Mouse (Mus musculus) neural tube, embryonic 13.5 days (tissue): ENCODE data around the gene Etfdh. TPM values are rescaled to one million over a fixed set of nuclear protein-coding genes. Genes with fewer than 3 reads are reported as not detected.

Experiments
- ATAC-seq: fragments of 200-750 bp; cut with Nextera tagmentation; 2 replicates; pipeline ENCODE4 v1.8.0; 2017; ENCODE audit warnings: low read depth, mild to moderate bottlenecking, moderate TSS enrichment, moderate library complexity
- H3K27ac ChIP-seq: fragments of 300-500 bp; sonication (generic); replicated peaks from 2 replicates; pipeline ENCODE4 v1.5.1; 2015; ENCODE audit warnings: moderate library complexity, mild to moderate bottlenecking, inconsistent platforms
- H3K27me3 ChIP-seq: fragments of 300-500 bp; sonication (generic); 2 replicates; pipeline ENCODE4 v1.6.1; 2015; ENCODE audit warnings: mild to moderate bottlenecking, inconsistent platforms
- H3K36me3 ChIP-seq: fragments of 300-500 bp; sonication (generic); 2 replicates; pipeline ENCODE4 v1.6.1; 2015; ENCODE audit warnings: mild to moderate bottlenecking, inconsistent platforms
- H3K4me1 ChIP-seq: fragments of 300-500 bp; sonication (generic); replicated peaks from 2 replicates; pipeline ENCODE4 v1.6.1; 2015; ENCODE audit warnings: inconsistent platforms
- H3K4me2 ChIP-seq: fragments of 300-500 bp; sonication (generic); 2 replicates; pipeline ENCODE4 v1.6.1; 2015; ENCODE audit warnings: inconsistent platforms, mild to moderate bottlenecking, moderate library complexity
- H3K4me3 ChIP-seq: fragments of 300-500 bp; sonication (generic); 2 replicates; pipeline ENCODE4 v1.5.1; 2015; ENCODE audit warnings: mild to moderate bottlenecking, inconsistent platforms
- H3K9ac ChIP-seq: fragments of 300-500 bp; sonication (generic); 2 replicates; pipeline ENCODE4 v1.6.1; 2015; ENCODE audit warnings: moderate library complexity, mild to moderate bottlenecking, inconsistent platforms
- H3K9me3 ChIP-seq: fragments of 300-500 bp; sonication (generic); 2 replicates; pipeline ENCODE4 v1.6.1; 2016; ENCODE audit warnings: inconsistent platforms
- WGBS: fragments of 180-500 bp; shearing (Covaris S2); methylation state at CpG from one replicate; pipeline ENCODE4 v1.1.7; 2015; 5-methylcytosine and 5-hydroxymethylcytosine counted together
- polyA plus RNA-seq: library from polyadenylated mRNA; unstranded; fragments of >200 nt; fragmentation: Nextera tagmentation; extraction: Ambion mirVana; gene quantifications from 2 replicates; pipeline ENCODE4 v1.2.1, GENCODE M21; 2015

Gene Etfdh
- polyA plus RNA-seq, result 49.7 and 51.3 TPM in 2 replicates

GRCm38 (mm10) chr3:79629416-79629730 is at the start of gene Etfdh:
Etfdh (minus strand) TSS chr3:79629500.
- ATAC-seq, result peak; percentile 60
- WGBS, result under 1% methylated on average over 11 of the region's 11 CpGs
- peaks cover 26% of the 10 kb centered on the region for H3K36me3 ChIP-seq

GRCm38 (mm10) chr3:79676411-79676810 is 47.1 kb upstream of the Etfdh start:
- Histone ChIP-seq H3K4me1 (no peaks in the 10 kb centered on the region), H3K4me3 (no peak overlapping the region), H3K9ac (no peak overlapping the region), H3K9me3 (no peaks in the 10 kb centered on the region), H3K36me3 (no peaks in the 10 kb centered on the region), H3K4me2 (no peak overlapping the region), H3K27me3 (no peaks in the 10 kb centered on the region), H3K27ac (no peak overlapping the region)
- WGBS, result 94% methylated on average over 3 of the region's 3 CpGs
- ATAC-seq, result no peak

More at GRCm38 (mm10) chr3:79629416-79629730, at the start of gene Etfdh:
- H3K9ac ChIP-seq, result peak within 1 kb of the TSS; percentile 77
- peak within 1 kb of the TSS; percentile 81 for H3K27ac ChIP-seq
- H3K4me1 ChIP-seq, result peaks cover 20% of the 10 kb centered on the region
- peak within 1 kb of the TSS; percentile 81 for H3K4me2 ChIP-seq
- no peaks in the 10 kb centered on the region for H3K27me3 ChIP-seq
- H3K4me3 ChIP-seq, result peak within 1 kb of the TSS; percentile 67
- 0 out of 2 replicates have a peak, but pooled peaks cover 8% of the 10 kb centered on the region for H3K9me3 ChIP-seq

DNA sequence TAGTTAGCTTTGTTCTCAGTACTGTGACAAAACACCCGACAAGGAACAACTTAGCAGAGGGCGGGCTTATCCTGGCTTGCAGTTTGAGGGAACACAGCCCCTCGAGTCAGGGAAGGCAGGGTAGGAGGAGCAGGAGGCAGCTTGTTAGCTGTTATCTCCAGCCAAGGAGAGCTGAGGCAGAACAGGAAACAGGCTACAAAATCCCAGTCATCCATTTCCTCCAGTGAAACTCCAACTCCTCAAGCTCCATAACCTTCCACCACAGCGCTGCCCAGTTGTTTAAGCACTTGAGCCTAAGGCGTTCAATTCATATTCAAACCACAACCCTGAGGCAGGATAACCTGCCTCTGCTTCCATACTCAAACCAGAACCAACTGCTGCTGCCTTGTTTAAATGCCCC is 45.3 kb upstream of the Etfdh start:
- no peak for ATAC-seq
- H3K9me3 ChIP-seq, result no peaks in the 10 kb centered on the region
- no peak overlapping the region for H3K9ac ChIP-seq
- H3K4me3 ChIP-seq, result no peak overlapping the region
- no peak overlapping the region for H3K27ac ChIP-seq
- 91% methylated on average over 5 of the region's 5 CpGs for WGBS
- H3K36me3 ChIP-seq, result no peaks in the 10 kb centered on the region
- H3K27me3 ChIP-seq, result no peaks in the 10 kb centered on the region
- H3K4me2 ChIP-seq, result no peak overlapping the region
- H3K4me1 ChIP-seq, result no peaks in the 10 kb centered on the region

DNA sequence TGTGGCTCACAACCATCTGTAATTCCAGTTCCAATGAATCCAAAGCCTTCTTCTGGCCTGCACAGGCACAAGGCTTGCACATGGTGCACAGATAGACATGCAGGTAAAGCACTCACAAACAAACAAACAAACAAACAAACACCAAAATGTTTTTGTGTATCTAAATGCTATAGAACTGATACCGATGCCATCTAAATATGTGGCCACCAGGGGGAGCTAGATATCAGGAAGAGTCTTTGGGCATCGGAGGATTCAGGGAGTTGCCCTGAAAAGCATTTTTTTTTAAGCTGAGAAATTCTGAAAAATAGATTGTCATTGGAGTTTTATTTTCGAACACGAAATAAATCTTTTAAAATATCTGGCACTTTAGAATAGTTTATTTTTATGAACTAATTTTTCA is 43.8 kb upstream of the Etfdh start:
- no peak for ATAC-seq
- H3K9ac ChIP-seq, result no peak overlapping the region
- 12% methylated on average over 4 of the region's 4 CpGs for WGBS
- no peak overlapping the region for H3K27ac ChIP-seq
- no peaks in the 10 kb centered on the region for H3K27me3 ChIP-seq
- H3K4me3 ChIP-seq, result no peak overlapping the region
- H3K9me3 ChIP-seq, result no peaks in the 10 kb centered on the region
- no peaks in the 10 kb centered on the region for H3K36me3 ChIP-seq
- no peaks in the 10 kb centered on the region for H3K4me1 ChIP-seq
- no peak overlapping the region for H3K4me2 ChIP-seq

GRCm38 (mm10) chr3:79672188-79672587 is 42.9 kb upstream of the Etfdh start:
- 78% methylated on average over 16 of the region's 16 CpGs for WGBS
- ATAC-seq, result no peak
- H3K9ac ChIP-seq, result no peak overlapping the region

GRCm38 (mm10) chr3:79670556-79670955 is 41.3 kb upstream of the Etfdh start:
- Histone ChIP-seq H3K4me2 (no peak overlapping the region), H3K27me3 (no peaks in the 10 kb centered on the region), H3K36me3 (no peaks in the 10 kb centered on the region), H3K9ac (no peak overlapping the region), H3K27ac (no peak overlapping the region), H3K4me3 (no peak overlapping the region), H3K4me1 (no peaks in the 10 kb centered on the region), H3K9me3 (no peaks in the 10 kb centered on the region)
- WGBS, result 81% methylated on average over 7 of the region's 7 CpGs
- ATAC-seq, result no peak

More at GRCm38 (mm10) chr3:79672188-79672587, 42.9 kb upstream of the Etfdh start:
- Histone ChIP-seq H3K4me2 (no peak overlapping the region), H3K27ac (no peak overlapping the region), H3K36me3 (no peaks in the 10 kb centered on the region), H3K27me3 (no peaks in the 10 kb centered on the region), H3K4me3 (no peak overlapping the region), H3K4me1 (no peaks in the 10 kb centered on the region), H3K9me3 (no peaks in the 10 kb centered on the region)

DNA sequence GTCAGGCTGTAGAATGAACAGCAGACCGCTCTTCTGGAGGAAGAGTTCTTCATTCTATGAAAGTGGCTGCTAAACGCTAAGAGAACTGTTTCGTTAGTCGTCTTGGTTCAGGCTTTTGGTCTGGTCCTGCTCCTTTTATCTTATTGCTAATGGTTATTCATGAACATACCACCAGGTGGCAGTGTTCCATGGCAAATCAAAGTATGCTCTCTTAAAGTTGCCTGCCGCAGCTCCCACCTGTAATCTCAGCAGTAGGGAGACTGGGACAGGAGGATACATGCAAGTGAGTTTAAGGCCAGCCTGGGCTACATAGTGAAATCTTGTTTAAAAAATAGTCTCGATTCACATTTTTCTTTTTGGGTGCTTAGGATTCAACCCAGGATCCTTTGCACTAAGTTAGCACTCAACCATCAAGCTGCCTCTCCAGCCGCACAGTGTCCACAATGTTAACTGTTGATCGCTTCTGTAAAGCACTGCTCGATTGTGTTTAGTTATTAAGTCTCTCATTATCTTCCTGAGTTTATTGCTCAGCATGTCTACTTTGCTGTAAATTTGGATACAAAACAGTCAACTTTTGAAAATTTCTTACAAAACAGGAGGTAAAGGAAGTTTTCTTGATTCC is 35.6 kb upstream of the Etfdh start:
- WGBS, result 42% methylated on average over 9 of the region's 9 CpGs
- Histone ChIP-seq H3K4me3 (no peak overlapping the region), H3K4me2 (no peak overlapping the region), H3K9ac (no peak overlapping the region), H3K27ac (no peak overlapping the region), H3K9me3 (no peaks in the 10 kb centered on the region), H3K4me1 (no peaks in the 10 kb centered on the region), H3K27me3 (no peaks in the 10 kb centered on the region), H3K36me3 (no peaks in the 10 kb centered on the region)
- peak; percentile 71; the same call in 1 of the 2 replicates for ATAC-seq

- Histone ChIP-seq H3K9me3 (no peaks in the 10 kb centered on the region), H3K36me3 (no peaks in the 10 kb centered on the region), H3K4me3 (no peak overlapping the region), H3K9ac (no peak overlapping the region), H3K27ac (no peak overlapping the region), H3K27me3 (no peaks in the 10 kb centered on the region), H3K4me1 (no peaks in the 10 kb centered on the region), H3K4me2 (no peak overlapping the region)
- 56% methylated on average over 5 of the region's 5 CpGs for WGBS
- no peak for ATAC-seq
Measured at GRCm38 (mm10) chr3:79656682-79657081, 27.4 kb upstream of the Etfdh start.

GRCm38 (mm10) chr3:79652129-79652528 is 22.8 kb upstream of the Etfdh start:
- no peaks in the 10 kb centered on the region for H3K9me3 ChIP-seq
- WGBS, result 89% methylated on average over 6 of the region's 6 CpGs
- no peak overlapping the region for H3K9ac ChIP-seq
- H3K27me3 ChIP-seq, result no peaks in the 10 kb centered on the region
- H3K36me3 ChIP-seq, result no peaks in the 10 kb centered on the region
- no peak overlapping the region for H3K4me2 ChIP-seq
- no peak overlapping the region for H3K4me3 ChIP-seq
- ATAC-seq, result no peak
- H3K27ac ChIP-seq, result no peak overlapping the region
- no peaks in the 10 kb centered on the region for H3K4me1 ChIP-seq

DNA sequence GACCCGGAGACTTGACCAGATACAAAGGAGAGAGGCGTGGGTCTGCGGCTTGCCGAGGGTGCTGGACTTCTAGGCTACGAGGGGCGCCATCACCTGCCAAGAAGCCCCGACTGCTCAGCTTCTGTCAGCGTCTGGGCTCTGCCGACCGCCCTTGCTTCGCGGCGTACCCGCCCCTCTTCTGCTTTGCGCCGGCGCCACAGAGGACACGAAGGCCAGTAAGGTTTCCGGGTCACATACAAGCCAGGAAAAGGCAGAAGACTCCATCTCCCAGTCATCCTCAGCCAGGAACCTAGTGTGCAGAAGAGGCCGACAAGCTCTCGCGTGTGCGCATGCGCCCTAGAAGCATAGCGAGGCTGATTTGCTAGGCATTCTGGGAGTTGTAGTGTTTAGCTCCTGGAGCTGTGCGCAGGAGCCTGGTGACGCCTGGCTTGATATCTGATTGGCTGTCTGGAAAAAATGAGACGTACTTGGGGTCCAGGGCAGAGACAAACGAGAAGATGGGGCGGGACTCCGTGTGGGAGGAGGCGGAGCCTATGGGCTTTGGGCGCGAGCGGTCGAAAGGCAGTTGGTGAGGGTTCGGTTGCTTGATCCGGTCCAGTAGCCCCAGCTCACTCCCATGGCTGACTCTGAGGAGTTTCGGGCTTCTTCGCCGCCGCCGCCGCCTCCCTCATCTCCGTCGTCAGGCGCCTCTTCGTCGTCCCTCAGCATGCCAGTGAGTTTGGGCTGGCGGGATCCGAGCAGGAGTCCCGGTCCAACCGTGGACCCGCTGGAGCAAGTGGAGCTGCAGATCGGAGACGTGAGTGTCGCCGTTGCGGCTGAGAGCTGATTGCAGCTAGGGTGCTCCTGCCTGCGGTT is 512 bp downstream of the Etfdh start, which contains the start of gene 4930579G24Rik:
Gene 4930579G24Rik, plus strand, starts transcription at position 519 of the 855 bp plus-strand sequence.
- Histone ChIP-seq H3K9me3 (0 out of 2 replicates have a peak, but pooled peaks cover 7% of the 10 kb centered on the region), H3K36me3 (peaks cover 25% of the 10 kb centered on the region), H3K27me3 (no peaks in the 10 kb centered on the region), H3K9ac (peak within 1 kb of the TSS; percentile 77), H3K27ac (peak within 1 kb of the TSS; percentile 81), H3K4me2 (peak within 1 kb of the TSS; percentile 81), H3K4me3 (peak within 1 kb of the TSS; percentile 67), H3K4me1 (peaks cover 20% of the 10 kb centered on the region)
- WGBS, result under 1% methylated on average over 60 of the region's 60 CpGs
- peak; percentile 99 for ATAC-seq

- Histone ChIP-seq H3K36me3 (peaks cover 19% of the 10 kb centered on the region), H3K9me3 (0 out of 2 replicates have a peak, but pooled peaks cover 2% of the 10 kb centered on the region), H3K4me2 (peak overlapping the region; percentile 81), H3K27me3 (no peaks in the 10 kb centered on the region), H3K4me3 (peak overlapping the region; percentile 67), H3K9ac (peak overlapping the region; percentile 75), H3K4me1 (peaks cover 20% of the 10 kb centered on the region), H3K27ac (peak overlapping the region; percentile 78)
- under 1% methylated on average over 9 of the region's 9 CpGs for WGBS
- ATAC-seq, result no peak
Measured at GRCm38 (mm10) chr3:79628182-79628560, 1.1 kb downstream of the Etfdh start.

DNA sequence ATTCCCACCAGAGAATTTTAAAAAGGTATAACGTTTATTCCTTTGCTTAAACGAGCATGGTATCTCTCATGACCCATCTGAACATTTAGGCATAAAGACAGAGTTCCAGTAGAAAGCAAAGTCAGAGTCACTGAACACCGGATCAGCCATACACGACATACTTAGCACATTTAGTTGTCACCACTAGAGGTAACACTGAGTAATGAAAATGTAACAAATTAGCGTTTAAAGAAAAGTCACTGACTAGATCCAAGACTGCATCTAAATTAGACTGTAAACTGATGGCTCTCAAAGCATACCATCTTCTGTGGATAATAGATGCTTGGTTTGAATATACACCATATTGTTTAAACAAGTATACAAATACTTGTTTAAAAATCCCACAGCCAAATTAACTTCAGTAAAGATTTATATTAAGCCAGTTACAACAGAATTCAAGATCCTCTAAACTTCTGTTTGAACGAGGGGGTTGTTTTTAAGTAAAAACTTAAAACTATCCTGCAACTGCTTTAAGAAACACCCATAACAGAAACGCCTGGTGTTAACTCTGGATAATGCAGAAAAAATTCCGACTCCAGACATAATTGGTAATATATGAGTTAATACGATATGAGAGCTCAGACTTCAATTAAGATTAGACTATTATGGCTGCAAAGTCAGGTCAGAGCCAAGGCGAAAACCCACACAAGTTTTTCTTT is 1.7 kb downstream of the Etfdh start:
- WGBS, result 35% methylated on average over 10 of the region's 10 CpGs
- peak overlapping the region; percentile 81 for H3K4me2 ChIP-seq
- peak overlapping the region; percentile 75 for H3K9ac ChIP-seq
- peaks cover 17% of the 10 kb centered on the region for H3K36me3 ChIP-seq
- H3K27ac ChIP-seq, result 0 out of 2 replicates have a peak overlapping the region, but pooled peaks have one; percentile 78
- H3K4me3 ChIP-seq, result peak overlapping the region; percentile 67
- peaks cover 20% of the 10 kb centered on the region for H3K4me1 ChIP-seq
- H3K9me3 ChIP-seq, result no peaks in the 10 kb centered on the region
- no peaks in the 10 kb centered on the region for H3K27me3 ChIP-seq
- no peak for ATAC-seq
